Mouse (Mus musculus) liver, embryonic 14.5 days (tissue): ENCODE results near the gene Ift140. TPM values are rescaled to one million over a fixed set of nuclear protein-coding genes. Genes with fewer than 3 reads are reported as not detected.

Source experiments
- ATAC-seq: fragments of 200-750 bp; cut with Nextera tagmentation; 2 replicates; pipeline ENCODE4 v1.8.0; 2017; ENCODE audit warnings: moderate number of reproducible peaks, mild to moderate bottlenecking, moderate library complexity; ENCODE audit not compliant: insufficient read depth
- DNase-seq, 3 experiments: peaks; one replicate each; pipeline ENCODE4 v3.0.0-alpha.2; 2012 to 2013; ENCODE audit warnings: low read depth in 3 of 3, low spot score in 3 of 3
- H3K27ac ChIP-seq: fragments of 300-500 bp; sonication (generic); 2 replicates; pipeline ENCODE4 v1.5.1; 2014; ENCODE audit warnings: moderate library complexity, mild to moderate bottlenecking, control low read depth, inconsistent platforms
- H3K27me3 ChIP-seq: fragments of 300-500 bp; sonication (generic); 2 replicates; pipeline ENCODE4 v1.6.1; 2014; ENCODE audit warnings: mild to moderate bottlenecking, low read length, moderate library complexity; ENCODE audit not compliant: control insufficient read depth, insufficient read depth
- H3K36me3 ChIP-seq: fragments of 300-500 bp; sonication (generic); replicated peaks from 2 replicates; pipeline ENCODE4 v1.6.1; 2014; ENCODE audit warnings: low read depth; ENCODE audit not compliant: control insufficient read depth, insufficient read depth
- H3K4me1 ChIP-seq, 2 experiments: fragments of 200-500 bp in 1 of 2; fragments of 300-500 bp in 1 of 2; sonication (generic) in 1 of 2; replicated peaks; 2 replicates each; pipeline ENCODE4 v1.6.1; 2012 to 2014; ENCODE audit warnings: antibody characterized with exemption in 1 of 2, inconsistent platforms in 1 of 2, low read length in 1 of 2; ENCODE audit not compliant: control insufficient read depth in 2 of 2, insufficient read depth in 2 of 2
- H3K4me2 ChIP-seq: fragments of 300-500 bp; sonication (generic); 2 replicates; pipeline ENCODE4 v1.6.1; 2014; ENCODE audit warnings: low read depth, mild to moderate bottlenecking, control low read depth, moderate library complexity
- H3K4me3 ChIP-seq, 2 experiments: fragments of 200-500 bp in 1 of 2; fragments of 300-500 bp in 1 of 2; sonication (generic) in 1 of 2; 2 replicates each; pipeline ENCODE4 v1.5.1; 2012 to 2014; ENCODE audit warnings: low read depth in 2 of 2, low read length in 2 of 2, mild to moderate bottlenecking in 2 of 2, control low read depth in 1 of 2, inconsistent platforms in 1 of 2, moderate library complexity in 1 of 2; ENCODE audit not compliant: insufficient read depth in 1 of 2
- H3K9ac ChIP-seq: fragments of 300-500 bp; sonication (generic); replicated peaks from 2 replicates; pipeline ENCODE4 v1.6.1; 2014; ENCODE audit warnings: mild to moderate bottlenecking, control low read depth, moderate library complexity
- H3K9me3 ChIP-seq: fragments of 300-500 bp; sonication (generic); 2 replicates; pipeline ENCODE4 v1.6.1; 2016; ENCODE audit warnings: low read length, mixed read lengths; ENCODE audit not compliant: control insufficient read depth
- CTCF ChIP-seq: IDR thresholded peaks from 2 replicates; pipeline ENCODE4 v1.5.1; 2016; ENCODE audit warnings: antibody characterized with exemption, low read depth, control low read depth
- EP300 ChIP-seq: IDR thresholded peaks from 2 replicates; pipeline ENCODE4 v1.6.1; 2016; ENCODE audit warnings: antibody characterized with exemption, low read depth
- WGBS: fragments of 180-500 bp; shearing (Covaris S2); extraction: QIAGEN DNeasy Blood & Tissue Kit; methylation state at CpG from one replicate; pipeline ENCODE4 v1.1.7; 2014; ENCODE audit not compliant: insufficient replicate concordance; 5-methylcytosine and 5-hydroxymethylcytosine counted together
- polyA plus RNA-seq, 2 experiments: library from polyadenylated mRNA; depleted of rRNA in 1 of 2; stranded (reverse) in 1 of 2; unstranded in 1 of 2; fragments of >200 nt; fragmentation: Nextera tagmentation in 1 of 2; extraction: Ambion mirVana in 1 of 2; gene quantifications; 2 replicates each; pipeline versions ENCODE4 v1.2.1 to v1.2.3; 2012 to 2014

The Ift140 gene
- polyA plus RNA-seq, 2 experiments = 61.2 to 124 TPM

- Histone ChIP-seq H3K4me1 (peaks cover 10 to 11% of the 10 kb centered on the region in 2 experiments), H3K4me2 (no peak overlapping the region), H3K9me3 (no peaks in the 10 kb centered on the region), H3K9ac (no peak overlapping the region), H3K4me3 (no peak overlapping the region), H3K27me3 (no peaks in the 10 kb centered on the region), H3K27ac (no peak overlapping the region), H3K36me3 (no peaks in the 10 kb centered on the region)
- ATAC-seq (no peak), DNase-seq (no peak)
- 75% methylated on average over 8 of the region's 8 CpGs for WGBS
- TF ChIP-seq CTCF (no peak), EP300 (no peak)
Observed at GRCm38 (mm10) chr17:25111739-25112422, 96.0 kb downstream of the Ift140 start.

- no peak overlapping the region for H3K27ac ChIP-seq
- no peak overlapping the region for H3K9ac ChIP-seq
- 79% methylated on average over 3 of the region's 3 CpGs for WGBS
- peaks cover 10 to 11% of the 10 kb centered on the region in 2 experiments for H3K4me1 ChIP-seq
- no peak overlapping the region for H3K4me3 ChIP-seq
- H3K4me2 ChIP-seq = no peak overlapping the region
- H3K36me3 ChIP-seq = no peaks in the 10 kb centered on the region
- no peaks in the 10 kb centered on the region for H3K27me3 ChIP-seq
- no peaks in the 10 kb centered on the region for H3K9me3 ChIP-seq
- ATAC-seq (no peak), DNase-seq (no peak)
- TF ChIP-seq EP300 (no peak), CTCF (no peak)
Observed at GRCm38 (mm10) chr17:25112423-25112810, 96.5 kb downstream of the Ift140 start.

GRCm38 (mm10) chr17:25114908-25115645 is 99.2 kb downstream of the Ift140 start:
- no peak for TF ChIP-seq EP300
- TF ChIP-seq CTCF = no peak
- Histone ChIP-seq H3K4me1 (peaks cover 11 to 15% of the 10 kb centered on the region in 2 experiments), H3K4me2 (peak overlapping the region; percentile 98), H3K4me3 (peak overlapping the region; percentile 60 to 66), H3K9me3 (no peaks in the 10 kb centered on the region), H3K9ac (peak overlapping the region; percentile 64), H3K27ac (peak overlapping the region; percentile 67), H3K27me3 (no peaks in the 10 kb centered on the region), H3K36me3 (no peaks in the 10 kb centered on the region)
- peak in 1 of 3 experiments; percentile 16 for DNase-seq
- WGBS = 10% methylated on average over 23 of the region's 23 CpGs
- ATAC-seq = peak; percentile 71

- no peaks in the 10 kb centered on the region for H3K36me3 ChIP-seq
- peak; percentile 92 for ATAC-seq
- no peaks in the 10 kb centered on the region for H3K27me3 ChIP-seq
- H3K4me2 ChIP-seq = peak within 1 kb of the TSS; percentile 98
- peaks cover 11 to 15% of the 10 kb centered on the region in 2 experiments for H3K4me1 ChIP-seq
- TF ChIP-seq EP300 (no peak), CTCF (no peak)
- 6% methylated on average over 40 of the region's 40 CpGs for WGBS
- H3K4me3 ChIP-seq = peak within 1 kb of the TSS; percentile 60 to 66
- peak within 1 kb of the TSS; percentile 64 for H3K9ac ChIP-seq
- peak; percentile 81 to 83 (median 83) for DNase-seq
- H3K27ac ChIP-seq = peak within 1 kb of the TSS; percentile 67
- H3K9me3 ChIP-seq = no peaks in the 10 kb centered on the region
Observed at GRCm38 (mm10) chr17:25115664-25116432, 100.0 kb downstream of the Ift140 start, which contains the start of gene Telo2. Gene Telo2 (minus strand): TSS chr17:25115967.
